Mouse (Mus musculus) MEL (cell line): Measurements from ENCODE around the gene Col8a1. TPM values are rescaled to one million over a fixed set of nuclear protein-coding genes. Genes with fewer than 3 reads are reported as not detected.

Source experiments
- DNase-seq: peaks from one replicate; pipeline ENCODE4 v3.0.0; 2011; ENCODE audit warnings: low read depth, low spot score
- H3K27ac ChIP-seq: 2 replicates; pipeline ENCODE4 v1.5.1; 2012; ENCODE audit warnings: low read depth, mild to moderate bottlenecking, control low read depth, low read length, moderate library complexity; ENCODE audit not compliant: control insufficient read depth
- H3K27me3 ChIP-seq, 2 experiments: fragments of 150-350 bp in 1 of 2; sonication (generic) in 1 of 2; 2 replicates each; pipeline ENCODE4 v1.6.1; 2012; ENCODE audit warnings: low read length in 2 of 2, mild to moderate bottlenecking in 2 of 2, improper control_type of control experiment in 1 of 2, moderate library complexity in 1 of 2; ENCODE audit not compliant: insufficient read depth in 2 of 2, control insufficient read depth in 1 of 2
- H3K36me3 ChIP-seq, 2 experiments: 2 replicates each; pipeline ENCODE4 v1.6.1; 2012 to 2014; ENCODE audit warnings: low read length in 2 of 2, improper control_type of control experiment in 1 of 2, inconsistent platforms in 1 of 2, mild to moderate bottlenecking in 1 of 2; ENCODE audit not compliant: insufficient read depth in 2 of 2, control insufficient read depth in 1 of 2
- H3K4me1 ChIP-seq, 2 experiments: fragments of 150-350 bp in 1 of 2; sonication (generic) in 1 of 2; 2 replicates each; pipeline ENCODE4 v1.6.1; 2012; ENCODE audit warnings: low read length in 2 of 2, improper control_type of control experiment in 1 of 2, mild to moderate bottlenecking in 1 of 2; ENCODE audit not compliant: insufficient read depth in 2 of 2, control insufficient read depth in 1 of 2
- H3K4me3 ChIP-seq, 2 experiments: fragments of 150-350 bp in 1 of 2; sonication (generic) in 1 of 2; 2 replicates each; pipeline ENCODE4 v1.5.1; 2012; ENCODE audit warnings: low read depth in 2 of 2, low read length in 2 of 2, mild to moderate bottlenecking in 2 of 2, moderate library complexity in 2 of 2, control low read depth in 1 of 2, improper control_type of control experiment in 1 of 2; ENCODE audit not compliant: control insufficient read depth in 1 of 2, insufficient read depth in 1 of 2
- H3K79me2 ChIP-seq: 2 replicates; pipeline ENCODE4 v1.6.1; 2012; ENCODE audit warnings: mild to moderate bottlenecking, low read length, moderate library complexity; ENCODE audit not compliant: control insufficient read depth, poor library complexity, insufficient read depth
- H3K9ac ChIP-seq: 2 replicates; pipeline ENCODE4 v1.6.1; 2012; ENCODE audit warnings: low read depth, mild to moderate bottlenecking, control low read depth, low read length, moderate library complexity; ENCODE audit not compliant: control insufficient read depth, poor library complexity, severe bottlenecking
- H3K9me3 ChIP-seq: fragments of 150-350 bp; sonication (generic); replicated peaks from 2 replicates; pipeline ENCODE4 v1.6.1; 2012; ENCODE audit warnings: mild to moderate bottlenecking, low read length, improper control_type of control experiment, moderate library complexity; ENCODE audit not compliant: insufficient read depth
- BHLHE40 ChIP-seq: IDR thresholded peaks from 2 replicates; pipeline ENCODE4 v1.6.1; 2012; ENCODE audit warnings: low read depth, mild to moderate bottlenecking, inconsistent platforms, low read length, improper control_type of control experiment, borderline replicate concordance
- CHD1 ChIP-seq: IDR thresholded peaks from 2 replicates; pipeline ENCODE4 v1.6.1; 2012; ENCODE audit warnings: low read depth, mild to moderate bottlenecking, inconsistent platforms, low read length, improper control_type of control experiment
- CHD2 ChIP-seq: IDR thresholded peaks from 2 replicates; pipeline ENCODE4 v1.6.1; 2011; ENCODE audit warnings: low read length, improper control_type of control experiment
- CTCF ChIP-seq, 3 experiments: IDR thresholded peaks in 2 of 3; conservative IDR thresholded peaks in 1 of 3; 2 replicates each; pipeline ENCODE4 v1.5.1; 2011 to 2012; ENCODE audit warnings: low read length in 3 of 3, low read depth in 2 of 3, mild to moderate bottlenecking in 2 of 3, improper control_type of control experiment in 1 of 3, inconsistent platforms in 1 of 3, mixed read lengths in 1 of 3, moderate library complexity in 1 of 3; ENCODE audit not compliant: control insufficient read depth in 1 of 3, insufficient read depth in 1 of 3, poor library complexity in 1 of 3, severe bottlenecking in 1 of 3
- E2F4 ChIP-seq: IDR thresholded peaks from 2 replicates; pipeline ENCODE4 v1.6.1; 2011; ENCODE audit warnings: low read depth, low read length, improper control_type of control experiment, borderline replicate concordance
- ELF1 ChIP-seq: IDR thresholded peaks from 2 replicates; pipeline ENCODE4 v1.6.1; 2014; ENCODE audit warnings: low read depth, mild to moderate bottlenecking, inconsistent platforms, low read length, improper control_type of control experiment, moderate library complexity
- EP300 ChIP-seq, 2 experiments: IDR thresholded peaks; 2 replicates each; pipeline ENCODE4 v1.6.1; 2011; ENCODE audit warnings: improper control_type of control experiment in 2 of 2, low read length in 2 of 2, low read depth in 1 of 2, mild to moderate bottlenecking in 1 of 2
- GATA1 ChIP-seq: IDR thresholded peaks from 2 replicates; pipeline ENCODE4 v1.6.1; 2011; ENCODE audit warnings: low read depth, low read length, improper control_type of control experiment
- HCFC1 ChIP-seq: IDR thresholded peaks from 2 replicates; pipeline ENCODE4 v1.6.1; 2012; ENCODE audit warnings: low read depth, mild to moderate bottlenecking, inconsistent platforms, low read length, improper control_type of control experiment, moderate library complexity
- JUND ChIP-seq: IDR thresholded peaks from 2 replicates; pipeline ENCODE4 v1.6.1; 2011; ENCODE audit warnings: low read depth, mild to moderate bottlenecking, improper control_type of control experiment, low read length
- KAT2A ChIP-seq: conservative IDR thresholded peaks from 2 replicates; pipeline ENCODE4 v1.6.1; 2012; ENCODE audit warnings: low read depth, low read length, improper control_type of control experiment, inconsistent platforms
- MAFK ChIP-seq: IDR thresholded peaks from 2 replicates; pipeline ENCODE4 v1.6.1; 2011; ENCODE audit warnings: low read depth, mild to moderate bottlenecking, low read length, improper control_type of control experiment, borderline replicate concordance
- MAX ChIP-seq: IDR thresholded peaks from 2 replicates; pipeline ENCODE4 v1.6.1; 2011; ENCODE audit warnings: low read length, improper control_type of control experiment
- MEF2A ChIP-seq: IDR thresholded peaks from 2 replicates; pipeline ENCODE4 v1.6.1; 2014; ENCODE audit warnings: low read depth, mild to moderate bottlenecking, inconsistent platforms, low read length, improper control_type of control experiment; ENCODE audit not compliant: poor library complexity, insufficient replicate concordance, severe bottlenecking; ENCODE audit errors: extremely low read depth
- MXI1 ChIP-seq: IDR thresholded peaks from 2 replicates; pipeline ENCODE4 v1.6.1; 2011; ENCODE audit warnings: mild to moderate bottlenecking, low read depth, low read length, improper control_type of control experiment
- MYB ChIP-seq: IDR thresholded peaks from 2 replicates; pipeline ENCODE4 v1.6.1; 2011; ENCODE audit warnings: mild to moderate bottlenecking, low read depth, low read length, improper control_type of control experiment
- MYC ChIP-seq: IDR thresholded peaks from 2 replicates; pipeline ENCODE4 v1.6.1; 2011; ENCODE audit warnings: low read depth, mild to moderate bottlenecking, low read length, improper control_type of control experiment, moderate library complexity
- NELFE ChIP-seq: IDR thresholded peaks from 2 replicates; pipeline ENCODE4 v1.6.1; 2011; ENCODE audit warnings: low read depth, low read length, improper control_type of control experiment
- NRF1 ChIP-seq: IDR thresholded peaks from 2 replicates; pipeline ENCODE4 v1.6.1; 2014; ENCODE audit warnings: low read depth, mild to moderate bottlenecking, inconsistent platforms, low read length, improper control_type of control experiment, moderate library complexity; ENCODE audit not compliant: poor library complexity, insufficient read depth, severe bottlenecking
- POLR2A ChIP-seq, 2 experiments: IDR thresholded peaks; 2 replicates each; pipeline ENCODE4 v1.6.1; 2011 to 2012; ENCODE audit warnings: low read length in 2 of 2, mild to moderate bottlenecking in 2 of 2, control low read depth in 1 of 2, improper control_type of control experiment in 1 of 2, low read depth in 1 of 2, moderate library complexity in 1 of 2; ENCODE audit not compliant: control insufficient read depth in 1 of 2, insufficient read depth in 1 of 2, poor library complexity in 1 of 2
- POLR2AphosphoS2 ChIP-seq: IDR thresholded peaks from 2 replicates; pipeline ENCODE4 v1.6.1; 2011; ENCODE audit warnings: low read length, improper control_type of control experiment
- RAD21 ChIP-seq: IDR thresholded peaks from 2 replicates; pipeline ENCODE4 v1.6.1; 2011; ENCODE audit warnings: mild to moderate bottlenecking, low read depth, low read length, improper control_type of control experiment
- RCOR1 ChIP-seq: IDR thresholded peaks from 2 replicates; pipeline ENCODE4 v1.6.1; 2012; ENCODE audit warnings: low read depth, mild to moderate bottlenecking, inconsistent platforms, low read length, improper control_type of control experiment
- SIN3A ChIP-seq: IDR thresholded peaks from 2 replicates; pipeline ENCODE4 v1.6.1; 2012; ENCODE audit warnings: low read length, improper control_type of control experiment, inconsistent platforms
- SMC3 ChIP-seq: IDR thresholded peaks from 2 replicates; pipeline ENCODE4 v1.6.1; 2011; ENCODE audit warnings: low read depth, low read length, improper control_type of control experiment
- TAL1 ChIP-seq: IDR thresholded peaks from 2 replicates; pipeline ENCODE4 v1.6.1; 2012; ENCODE audit warnings: mild to moderate bottlenecking, inconsistent platforms, low read length, moderate library complexity, mixed read lengths
- TBP ChIP-seq: IDR thresholded peaks from 2 replicates; pipeline ENCODE4 v1.8.0; 2011; ENCODE audit warnings: low read depth, low read length, improper control_type of control experiment
- TCF12 ChIP-seq: IDR thresholded peaks from 2 replicates; pipeline ENCODE4 v1.6.1; 2014; ENCODE audit warnings: low read depth, mild to moderate bottlenecking, inconsistent platforms, low read length, improper control_type of control experiment, moderate library complexity
- UBTF ChIP-seq: IDR thresholded peaks from 2 replicates; pipeline ENCODE4 v1.6.1; 2012; ENCODE audit warnings: low read depth, mild to moderate bottlenecking, inconsistent platforms, low read length, improper control_type of control experiment, moderate library complexity, borderline replicate concordance; ENCODE audit not compliant: insufficient read depth
- USF1 ChIP-seq: IDR thresholded peaks from 2 replicates; pipeline ENCODE4 v1.6.1; 2014; ENCODE audit warnings: low read depth, mild to moderate bottlenecking, inconsistent platforms, low read length, improper control_type of control experiment, moderate library complexity
- USF2 ChIP-seq, 2 experiments: IDR thresholded peaks; 2 replicates each; pipeline ENCODE4 v1.6.1; 2011 to 2012; ENCODE audit warnings: improper control_type of control experiment in 2 of 2, low read length in 2 of 2, borderline replicate concordance in 1 of 2, inconsistent platforms in 1 of 2, low read depth in 1 of 2, mild to moderate bottlenecking in 1 of 2; ENCODE audit not compliant: insufficient read depth in 1 of 2
- ZC3H11A ChIP-seq: IDR thresholded peaks from 2 replicates; pipeline ENCODE4 v1.6.1; 2012; ENCODE audit warnings: low read depth, mild to moderate bottlenecking, inconsistent platforms, low read length, improper control_type of control experiment
- ZKSCAN1 ChIP-seq: IDR thresholded peaks from 2 replicates; pipeline ENCODE4 v1.6.1; 2012; ENCODE audit warnings: low read depth, mild to moderate bottlenecking, inconsistent platforms, low read length, improper control_type of control experiment, moderate library complexity
- ZMIZ1 ChIP-seq: IDR thresholded peaks from 2 replicates; pipeline ENCODE4 v1.6.1; 2012; ENCODE audit warnings: low read depth, mild to moderate bottlenecking, inconsistent platforms, low read length, improper control_type of control experiment, moderate library complexity
- ZNF384 ChIP-seq: IDR thresholded peaks from 2 replicates; pipeline ENCODE4 v1.6.1; 2012; ENCODE audit warnings: low read depth, mild to moderate bottlenecking, inconsistent platforms, low read length, improper control_type of control experiment
- polyA plus RNA-seq, 2 experiments: library from polyadenylated mRNA; stranded (reverse) in 1 of 2; unstranded in 1 of 2; fragments of >175 nt in 1 of 2; fragments of >200 nt in 1 of 2; gene quantifications; 2 replicates each; pipeline versions ENCODE4 v1.2.1 to v1.2.4; 2012; ENCODE audit warnings: low replicate concordance in 2 of 2, low read depth in 1 of 2; ENCODE audit not compliant: insufficient read length in 2 of 2, insufficient read depth in 1 of 2, missing spikeins in 1 of 2
- total RNA-seq: library from RNA; depleted of rRNA; stranded (reverse); fragments of 300-350 nt; gene quantifications from 2 replicates; pipeline ENCODE4 v1.2.3, GENCODE M21; 2012

Col8a1 gene
- total and polyA plus RNA-seq, 3 experiments, result not detected

DNA sequence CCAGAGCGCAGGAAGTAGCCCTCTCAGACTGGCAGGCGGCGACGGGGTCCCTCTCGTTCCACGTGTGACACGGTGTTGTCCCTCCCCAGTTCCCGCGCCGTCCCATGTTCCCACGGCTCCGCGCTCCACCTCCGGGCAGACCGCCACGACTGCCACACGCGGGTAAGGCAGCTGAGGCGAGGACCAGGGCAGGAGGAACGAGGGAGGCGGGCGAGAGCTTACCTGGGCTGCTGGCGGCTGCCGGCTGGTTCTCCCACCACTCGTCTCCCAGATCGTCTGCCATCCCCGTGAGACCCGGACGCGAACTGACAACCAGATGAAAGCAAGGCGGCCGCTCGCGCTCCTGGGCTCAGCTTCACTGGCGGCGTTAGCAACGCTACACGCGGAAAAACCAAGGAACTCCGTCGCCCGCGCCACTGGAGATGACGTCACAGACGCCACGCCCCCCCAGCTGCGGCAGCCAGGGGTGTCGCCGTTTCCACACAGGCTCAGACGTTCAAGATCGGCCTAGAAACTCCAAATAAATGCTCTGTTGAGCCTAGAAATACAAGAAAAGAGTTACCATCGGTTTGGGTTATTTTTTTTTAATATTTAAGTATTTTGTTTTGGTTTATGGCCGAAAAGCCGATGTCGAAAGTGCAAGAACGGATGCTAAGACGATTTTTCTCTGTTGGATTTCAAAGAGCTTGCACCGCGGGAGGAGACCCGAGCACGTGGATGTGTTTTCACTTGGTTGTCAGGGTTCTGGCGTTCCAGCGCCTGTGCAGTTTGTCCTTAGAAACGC is 147.9 kb downstream of the Col8a1 start, which contains the start of gene Cmss1:
TSS of gene Cmss1 (minus strand) at position 421 of the 784 bp plus-strand sequence.
- peak within 1 kb of the TSS; percentile 68 to 70 for H3K4me3 ChIP-seq
- no peaks in the 10 kb centered on the region for H3K9me3 ChIP-seq
- no peaks in the 10 kb centered on the region for H3K27me3 ChIP-seq
- peaks cover 0 to 10% of the 10 kb centered on the region in 2 experiments; a peak in 3 of 4 replicates for H3K4me1 ChIP-seq
- H3K27ac ChIP-seq, result peak within 1 kb of the TSS; percentile 60
- H3K36me3 ChIP-seq, result peaks cover 0 to 15% of the 10 kb centered on the region in 2 experiments; a peak in 2 of 4 replicates
- H3K79me2 ChIP-seq, result peaks cover 32% of the 10 kb centered on the region
- DNase-seq, result peak; percentile 95
- peak within 1 kb of the TSS; percentile 78 for H3K9ac ChIP-seq
- TF ChIP-seq CHD1 (no peak), TCF12 (0 out of 2 replicates have a peak, but pooled peaks have one; percentile 5), JUND (no peak), GATA1 (no peak), RAD21 (no peak), EP300 (IDR thresholded peaks at IDR 0.05; ENCODE audit: low read depth in 1 of 2, low read length in 2 of 2) (no peak), USF2 (IDR thresholded peaks at IDR 0.05; ENCODE audit: borderline replicate concordance in 1 of 2, insufficient read depth in 1 of 2, low read depth in 1 of 2, low read length in 2 of 2) (no peak), HCFC1 (peak; percentile 95), NELFE (peak; percentile 61), SMC3 (no peak), TAL1 (no peak), POLR2A (IDR thresholded peaks at IDR 0.05; ENCODE audit: control insufficient read depth in 1 of 2, insufficient read depth in 1 of 2, low read depth in 1 of 2, low read length in 2 of 2, poor library complexity in 1 of 2) (peak; percentile 46 to 68; a peak in 2 of 4 replicates), POLR2AphosphoS2 (peak; percentile 29; the same call in 1 of the 2 replicates), CTCF (IDR thresholded peaks at IDR 0.05 in 2 of 3, conservative IDR thresholded peaks at IDR 0.05 in 1 of 3; ENCODE audit: control insufficient read depth in 1 of 3, insufficient read depth in 1 of 3, low read depth in 2 of 3, low read length in 3 of 3, poor library complexity in 1 of 3, severe bottlenecking in 1 of 3) (no peak), MYB (no peak), ZKSCAN1 (no peak), CHD2 (peak; percentile 58), SIN3A (peak; percentile 100), USF1 (peak; percentile 47; the same call in 1 of the 2 replicates), UBTF (no peak), ZMIZ1 (peak; percentile 79; the same call in 1 of the 2 replicates), NRF1 (peak; percentile 48; the same call in 1 of the 2 replicates), RCOR1 (no peak), KAT2A (peak; percentile 86), MYC (peak; percentile 99), MAFK (no peak), MEF2A (no peak), E2F4 (peak; percentile 82), ZNF384 (no peak), TBP (peak; percentile 63; the same call in 1 of the 2 replicates), MXI1 (peak; percentile 99), MAX (peak; percentile 99), BHLHE40 (peak; percentile 93), ELF1 (peak; percentile 86), ZC3H11A (peak; percentile 100)
